Mouse (Mus musculus) ES-Bruce4 (cell line): ENCODE results near the gene Sec14l3. TPM values are rescaled to one million over a fixed set of nuclear protein-coding genes. Genes with fewer than 3 reads are reported as not detected.
A peak's percentile ranks its signal among the peaks of the same experiment; 100 is the strongest.

Source experiments
- H3K27ac ChIP-seq: 2 replicates; pipeline ENCODE4 v1.5.1; 2012; ENCODE audit warnings: low read length, inconsistent platforms; ENCODE audit not compliant: insufficient read depth
- H3K27me3 ChIP-seq: 2 replicates; pipeline ENCODE4 v1.6.1; 2012; ENCODE audit warnings: mild to moderate bottlenecking, low read length, inconsistent platforms; ENCODE audit not compliant: control insufficient read depth, poor library complexity, insufficient read depth, severe bottlenecking
- H3K36me3 ChIP-seq: 2 replicates; pipeline ENCODE4 v1.6.1; 2012; ENCODE audit warnings: inconsistent platforms, mild to moderate bottlenecking, low read length, moderate library complexity; ENCODE audit not compliant: control insufficient read depth, poor library complexity, insufficient read depth, severe bottlenecking
- H3K4me1 ChIP-seq: one replicate; pipeline ENCODE4 v1.8.1; 2011; ENCODE audit warnings: low read length; ENCODE audit not compliant: control insufficient read depth, insufficient read depth
- H3K4me3 ChIP-seq: 2 replicates; pipeline ENCODE4 v1.5.1; 2011; ENCODE audit warnings: low read depth, mild to moderate bottlenecking, low read length
- H3K9ac ChIP-seq: 2 replicates; pipeline ENCODE4 v1.6.1; 2012; ENCODE audit warnings: low read depth, mild to moderate bottlenecking, inconsistent platforms; ENCODE audit not compliant: poor library complexity, severe bottlenecking
- H3K9me3 ChIP-seq: replicated peaks from 2 replicates; pipeline ENCODE4 v1.6.1; 2012; ENCODE audit warnings: mild to moderate bottlenecking, low read length, inconsistent platforms; ENCODE audit not compliant: control insufficient read depth, poor library complexity, insufficient read depth, severe bottlenecking
- CTCF ChIP-seq: IDR thresholded peaks from one replicate; pipeline ENCODE4 v1.8.1; 2011; ENCODE audit warnings: low read depth, low read length
- EP300 ChIP-seq: IDR thresholded peaks from 2 replicates; pipeline ENCODE4 v1.6.1; 2011; ENCODE audit warnings: low read depth, low read length; ENCODE audit not compliant: insufficient read depth
- POLR2A ChIP-seq: IDR thresholded peaks from one replicate; pipeline ENCODE4 v1.8.1; 2011; ENCODE audit warnings: low read length; ENCODE audit not compliant: insufficient read depth
- polyA plus RNA-seq: library from polyadenylated mRNA; stranded (reverse); fragments of >200 nt; gene quantifications from 2 replicates; pipeline ENCODE4 v1.2.4, GENCODE M21; 2011; ENCODE audit warnings: low read depth; ENCODE audit not compliant: missing spikeins, insufficient read depth, insufficient read length

Gene Sec14l3
- polyA plus RNA-seq, 1 experiment, result not detected

DNA sequence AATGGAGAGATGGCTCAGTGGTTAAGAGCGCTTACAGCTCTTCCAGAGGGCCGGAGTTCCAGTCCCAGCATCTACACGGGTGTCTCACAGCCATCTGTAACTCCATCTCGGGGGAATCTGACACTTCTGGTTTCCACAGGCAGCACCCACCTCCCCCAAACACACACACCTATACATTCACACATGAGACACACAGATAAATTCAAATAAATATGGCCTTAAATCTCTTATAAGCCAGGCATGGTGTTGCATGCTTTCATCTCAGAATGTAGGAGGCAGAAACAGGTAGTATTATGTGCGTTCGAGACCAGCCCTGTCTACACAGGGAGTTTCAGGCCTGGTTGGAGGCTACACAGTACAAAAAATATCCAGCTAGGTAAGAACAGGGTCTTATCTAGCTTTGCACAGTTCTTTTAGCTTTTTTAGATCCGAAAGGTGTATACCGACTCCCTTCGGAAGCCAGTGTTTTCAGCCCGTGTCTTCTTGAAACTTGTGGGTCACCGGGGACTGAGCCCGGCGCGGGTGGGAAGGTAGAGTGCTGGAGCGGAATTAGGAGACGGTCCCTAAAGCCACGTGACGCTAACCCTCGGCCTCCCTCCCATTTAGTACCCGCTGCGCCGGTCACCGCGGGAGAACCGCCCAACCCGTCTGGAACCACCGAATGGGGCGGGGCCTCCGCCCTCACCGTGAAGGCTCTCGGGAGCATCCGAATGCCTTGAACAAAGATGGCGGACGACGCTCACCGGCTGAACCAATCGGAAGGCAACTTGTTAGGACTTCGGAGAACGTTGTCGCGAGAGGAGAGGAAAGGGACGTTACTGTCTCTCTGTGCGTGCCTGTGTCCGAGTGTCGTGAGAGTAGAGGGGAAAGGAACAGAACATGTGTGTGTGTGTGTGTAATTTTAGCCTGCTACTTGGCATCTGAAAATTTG, 31.7 kb downstream of the Sec14l3 start:
- peak overlapping the region; percentile 91 for H3K4me3 ChIP-seq
- peak overlapping the region; percentile 86 for H3K9ac ChIP-seq
- no peaks in the 10 kb centered on the region for H3K27me3 ChIP-seq
- no peaks in the 10 kb centered on the region for H3K9me3 ChIP-seq
- H3K27ac ChIP-seq, result peak overlapping the region; percentile 80
- no peaks in the 10 kb centered on the region for H3K4me1 ChIP-seq
- H3K36me3 ChIP-seq, result no peaks in the 10 kb centered on the region; the same call in none of the 2 replicates
- TF ChIP-seq EP300 (peak; percentile 75), POLR2A (peak; percentile 96), CTCF (no peak)

DNA sequence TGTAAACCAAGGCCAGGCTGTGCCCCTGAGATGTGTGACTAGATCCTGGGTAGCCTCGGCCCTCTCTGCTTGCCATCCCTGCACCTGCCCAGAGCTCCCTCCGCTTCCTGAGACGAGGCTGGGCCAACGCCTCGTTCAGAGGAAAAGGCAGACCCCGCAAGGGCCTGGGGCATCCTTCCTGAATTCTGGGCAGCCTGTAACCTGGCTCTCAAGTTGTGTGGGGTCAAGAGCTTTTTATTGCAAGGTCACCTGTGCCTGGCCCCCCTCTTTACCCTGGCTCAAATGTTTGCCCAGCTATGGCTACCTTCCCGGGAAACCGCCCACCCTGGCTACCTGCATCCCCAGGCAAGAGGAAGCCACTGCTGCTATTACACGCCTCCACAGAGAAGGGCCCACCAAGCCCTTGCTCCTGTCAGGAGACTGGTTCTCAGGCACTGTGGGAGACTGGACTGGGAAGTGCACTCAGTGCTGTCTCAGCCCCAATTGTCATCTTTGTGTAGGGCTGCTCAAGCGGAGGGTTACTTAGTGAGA, 32.5 kb downstream of the Sec14l3 start:
- Histone ChIP-seq H3K4me3 (peak overlapping the region; percentile 91), H3K4me1 (no peaks in the 10 kb centered on the region), H3K27me3 (no peaks in the 10 kb centered on the region), H3K9ac (peak overlapping the region; percentile 86), H3K27ac (peak overlapping the region; percentile 80), H3K36me3 (no peaks in the 10 kb centered on the region; the same call in none of the 2 replicates), H3K9me3 (no peaks in the 10 kb centered on the region)
- TF ChIP-seq EP300, result no peak
- no peak for TF ChIP-seq POLR2A
- no peak for TF ChIP-seq CTCF

DNA sequence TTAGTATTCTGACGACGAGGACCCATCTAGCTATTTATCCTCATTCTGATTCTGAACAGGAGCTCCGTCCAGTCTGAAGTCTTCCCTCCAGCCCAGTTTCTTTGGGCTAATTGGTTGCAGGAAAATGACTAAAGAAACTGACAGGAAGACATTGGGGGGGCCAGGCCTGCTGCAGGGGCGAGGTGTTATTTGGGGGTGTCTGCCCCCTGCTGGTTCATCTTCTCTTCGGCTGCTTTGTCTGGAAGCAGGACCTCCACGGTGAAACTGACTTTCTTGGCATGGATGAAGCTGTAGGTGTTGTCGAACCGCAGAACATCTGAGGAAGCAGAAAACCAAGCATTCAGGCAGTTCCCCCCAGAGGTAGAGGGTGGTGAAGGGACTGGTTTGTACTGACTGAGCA, 33.5 kb downstream of the Sec14l3 start:
- no peak overlapping the region for H3K27ac ChIP-seq
- no peak overlapping the region for H3K9ac ChIP-seq
- H3K4me1 ChIP-seq, result no peaks in the 10 kb centered on the region
- H3K9me3 ChIP-seq, result no peaks in the 10 kb centered on the region
- no peaks in the 10 kb centered on the region for H3K27me3 ChIP-seq
- no peaks in the 10 kb centered on the region for H3K36me3 ChIP-seq
- TF ChIP-seq POLR2A (no peak), CTCF (peak; percentile 27), EP300 (no peak)
- H3K4me3 ChIP-seq, result no peak overlapping the region

DNA sequence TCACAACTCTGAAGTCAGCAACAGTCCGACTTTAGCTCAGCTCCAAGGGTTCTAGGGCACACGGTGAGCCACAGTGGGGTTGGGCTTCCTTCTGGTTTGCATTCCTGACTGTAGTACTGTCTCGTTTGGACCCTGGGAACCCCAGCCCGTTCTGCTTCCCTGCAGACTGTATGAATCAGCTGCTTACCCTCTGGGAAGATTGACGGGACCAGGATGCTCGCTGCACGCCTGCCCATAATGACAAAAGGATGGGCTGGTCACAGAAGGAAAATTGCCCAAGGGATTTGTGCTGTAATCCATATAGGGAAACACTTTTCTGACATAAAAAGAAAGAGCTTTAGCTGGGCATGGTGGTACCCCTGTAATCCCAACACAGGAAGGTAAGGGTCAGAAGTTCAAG, 34.2 kb downstream of the Sec14l3 start:
- Histone ChIP-seq H3K27me3 (no peaks in the 10 kb centered on the region), H3K4me1 (no peaks in the 10 kb centered on the region), H3K36me3 (no peaks in the 10 kb centered on the region), H3K4me3 (no peak overlapping the region), H3K27ac (no peak overlapping the region), H3K9me3 (no peaks in the 10 kb centered on the region), H3K9ac (no peak overlapping the region)
- no peak for TF ChIP-seq POLR2A

DNA sequence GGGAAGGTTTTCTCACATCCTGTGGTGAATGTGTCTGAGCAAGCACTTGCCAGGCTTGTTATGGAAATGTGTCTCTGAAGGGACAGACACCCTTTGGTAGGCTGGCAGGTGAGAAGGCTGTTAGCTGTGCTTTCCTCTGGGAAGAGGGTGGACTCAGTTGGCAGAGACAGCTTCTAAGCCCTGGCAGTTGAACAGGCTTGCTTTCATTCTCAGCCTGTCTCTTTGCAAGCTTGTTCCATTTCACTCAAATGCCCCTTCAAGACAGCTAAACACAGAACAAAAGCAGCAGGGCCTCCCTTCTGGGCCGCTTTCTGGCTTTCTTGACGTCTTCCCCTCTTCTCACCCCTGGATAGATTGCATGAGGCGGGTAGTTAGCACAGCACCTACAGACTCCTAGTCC, 34.8 kb downstream of the Sec14l3 start:
- TF ChIP-seq CTCF (no peak), EP300 (no peak), POLR2A (no peak)
- Histone ChIP-seq H3K9ac (no peak overlapping the region), H3K9me3 (no peaks in the 10 kb centered on the region), H3K27ac (no peak overlapping the region), H3K4me3 (no peak overlapping the region), H3K36me3 (no peaks in the 10 kb centered on the region), H3K4me1 (no peaks in the 10 kb centered on the region), H3K27me3 (no peaks in the 10 kb centered on the region)

DNA sequence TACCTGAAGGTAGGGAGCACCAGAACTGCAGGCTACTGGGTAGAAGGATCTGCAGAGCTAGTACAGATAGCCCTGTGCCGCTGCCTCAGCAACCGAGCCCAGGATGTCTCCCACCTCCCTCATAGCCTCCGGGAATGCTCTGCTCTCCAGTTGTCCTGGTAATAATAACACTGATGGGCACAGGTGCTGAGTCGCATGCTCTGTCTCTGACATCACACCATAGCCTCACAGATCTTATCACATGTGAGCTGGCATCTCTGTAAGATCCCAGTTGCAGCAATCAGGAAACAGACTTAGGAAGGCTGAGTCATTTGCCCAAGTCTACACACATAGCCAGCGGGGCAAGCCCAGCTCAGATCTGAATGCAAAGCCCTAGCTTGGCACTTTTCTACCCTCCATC, 37.2 kb downstream of the Sec14l3 start:
- no peaks in the 10 kb centered on the region for H3K4me1 ChIP-seq
- H3K9me3 ChIP-seq, result no peaks in the 10 kb centered on the region
- H3K27me3 ChIP-seq, result no peaks in the 10 kb centered on the region
- no peak overlapping the region for H3K4me3 ChIP-seq
- H3K27ac ChIP-seq, result no peak overlapping the region
- no peak for TF ChIP-seq CTCF
- no peak for TF ChIP-seq POLR2A
- TF ChIP-seq EP300, result no peak
- no peaks in the 10 kb centered on the region for H3K36me3 ChIP-seq
- H3K9ac ChIP-seq, result no peak overlapping the region
